Mouse (Mus musculus) erythroblast, embryonic 14.5 days (primary cell): ENCODE results near the gene Vcp.

Source experiments
- GATA1 ChIP-seq: IDR thresholded peaks from 2 replicates; pipeline ENCODE4 v1.6.1; 2012; ENCODE audit warnings: low read length, inconsistent platforms, mixed read lengths
- TAL1 ChIP-seq: IDR thresholded peaks from 3 replicates; pipeline ENCODE4 v1.6.1; 2012; ENCODE audit warnings: low read length, inconsistent platforms, mixed read lengths

- TF ChIP-seq GATA1 (no peak), TAL1 (no peak)
These were observed 11.8 kb upstream of the Vcp start for GRCm38 (mm10) chr4:43012091-43012490.
